Mouse (Mus musculus) heart, adult 9 months (tissue): ENCODE data around the gene Sptbn4.

Experiments used
- DNase-seq, 2 experiments: peaks; one replicate each; pipeline ENCODE4 v3.0.0; 2022; ENCODE audit warnings: low spot score in 2 of 2

Gene Sptbn4

GRCm38 (mm10) chr7:27327500-27327899, 120.0 kb downstream of the Sptbn4 start:
- no peak for DNase-seq

DNA sequence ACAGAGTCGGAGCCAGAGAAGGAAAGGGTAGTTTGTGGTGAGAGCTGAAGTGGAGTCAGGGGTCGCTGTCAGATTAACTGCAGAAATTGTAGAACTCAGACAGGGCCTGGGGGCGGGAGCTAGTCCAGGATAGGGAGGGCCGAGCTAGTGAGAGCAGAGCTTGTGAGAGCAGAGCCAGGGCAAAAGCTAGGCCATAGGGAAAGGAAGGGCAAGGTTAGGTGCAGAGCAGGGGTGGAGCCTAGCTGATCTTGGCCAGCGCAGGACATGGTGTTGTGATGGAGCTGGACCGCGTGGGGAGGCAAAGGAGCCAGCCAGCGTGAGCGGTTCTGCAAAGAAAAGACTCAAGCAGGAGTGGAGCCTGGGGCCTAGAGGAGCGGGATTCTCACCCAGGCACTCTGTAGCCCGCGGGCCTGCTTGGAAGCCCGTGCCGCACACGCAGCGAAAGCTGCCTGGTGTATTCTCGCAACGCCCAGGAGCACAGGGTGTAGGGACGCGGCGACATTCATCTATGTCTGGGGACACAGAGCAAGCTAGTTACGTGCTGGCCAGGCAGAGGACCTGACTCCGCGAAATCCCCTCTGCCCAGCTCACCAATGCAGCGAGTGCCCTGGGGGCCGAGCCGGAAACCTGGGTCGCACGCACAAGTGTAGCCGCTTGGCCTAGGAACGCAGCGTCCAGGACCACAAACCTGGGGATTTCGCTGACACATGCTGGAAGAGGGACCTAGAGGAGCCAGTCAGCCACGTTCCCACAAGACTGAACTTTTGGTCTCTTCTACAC, 121.2 kb downstream of the Sptbn4 start:
- peak; percentile 68 to 73 for DNase-seq

DNA sequence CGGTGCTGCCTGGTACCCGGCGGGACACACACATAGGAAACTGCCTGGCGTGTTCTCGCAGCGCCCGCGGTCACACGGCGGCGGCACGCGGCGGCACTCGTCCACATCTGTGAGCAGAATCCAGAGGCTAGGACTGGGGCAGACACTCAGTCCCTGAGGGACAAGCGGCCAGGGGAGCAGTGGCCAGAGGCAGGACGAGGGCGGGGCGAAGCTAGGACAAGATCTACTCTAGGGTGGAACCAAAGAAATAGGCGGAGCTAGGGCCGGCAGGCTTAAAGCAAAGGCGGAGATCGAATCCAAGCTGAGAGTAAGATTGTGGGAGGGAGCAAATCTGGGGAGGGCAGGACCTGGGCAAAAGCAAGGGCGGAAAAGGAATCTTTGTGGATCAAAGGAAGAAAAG, 121.8 kb downstream of the Sptbn4 start:
- peak; percentile 90 to 91 for DNase-seq

- no peak for DNase-seq
Measured at GRCm38 (mm10) chr7:27324928-27325327, 122.6 kb downstream of the Sptbn4 start.

DNA sequence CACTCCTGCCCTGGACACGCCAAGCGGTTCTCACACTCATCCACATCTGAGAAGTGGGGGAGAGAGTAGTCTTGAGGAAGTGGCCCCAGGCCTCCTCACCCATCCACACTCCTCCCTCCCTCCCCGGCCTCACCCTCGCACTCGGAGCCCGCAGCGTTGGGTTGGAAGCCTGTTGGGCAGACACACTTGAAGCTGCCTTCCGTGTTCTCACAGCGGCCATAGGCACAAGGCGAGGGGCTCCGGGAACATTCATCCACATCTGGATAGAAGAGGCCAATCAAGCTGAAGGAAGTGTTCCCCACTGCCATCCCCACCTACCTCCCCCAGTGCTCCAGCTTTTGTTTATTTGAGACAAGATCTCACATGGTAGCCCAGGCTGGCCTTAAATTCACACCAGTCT, 123.3 kb downstream of the Sptbn4 start:
- no peak for DNase-seq

GRCm38 (mm10) chr7:27323001-27323400, 124.5 kb downstream of the Sptbn4 start:
- no peak for DNase-seq

GRCm38 (mm10) chr7:27322291-27322690, 125.2 kb downstream of the Sptbn4 start:
- DNase-seq = no peak

DNA sequence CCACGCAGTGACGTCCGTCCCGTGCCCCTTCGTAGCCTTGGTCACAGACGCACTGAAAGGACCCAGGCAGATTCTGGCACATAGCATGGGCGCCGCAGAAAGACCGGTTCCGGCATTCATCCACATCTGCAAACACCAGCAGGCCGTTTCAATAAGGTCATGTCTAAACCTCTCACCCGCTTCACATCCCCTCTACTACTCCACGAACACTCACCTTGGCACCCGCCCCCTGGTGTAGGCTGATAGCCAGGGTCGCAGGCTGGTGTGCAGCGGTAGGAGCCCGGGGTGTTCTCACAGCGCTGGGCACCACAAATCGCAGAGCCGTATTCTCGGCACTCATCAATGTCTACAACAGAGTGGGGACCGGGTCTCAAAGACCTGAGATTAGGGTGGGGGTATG, 128.1 kb downstream of the Sptbn4 start:
- DNase-seq = no peak

DNA sequence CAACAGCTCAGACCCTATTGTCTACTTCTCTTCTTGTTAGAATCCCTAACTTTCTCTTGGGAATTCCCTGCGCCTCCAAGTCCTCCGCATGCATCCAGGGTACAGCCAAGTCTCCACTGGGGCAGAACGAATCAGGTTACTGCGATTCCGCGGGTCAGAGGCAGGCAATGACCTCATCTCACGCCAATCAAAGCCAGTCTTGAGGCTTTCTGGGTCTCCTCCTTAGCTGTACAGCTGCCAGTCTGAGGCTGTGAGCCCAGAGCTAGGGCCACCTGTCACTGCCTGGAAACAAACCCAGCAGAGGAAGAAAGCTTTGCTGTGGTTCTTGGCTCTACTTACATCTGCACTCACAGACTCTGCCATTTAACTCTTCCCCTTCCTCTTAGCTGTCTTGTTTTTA, 131.5 kb downstream of the Sptbn4 start:
- DNase-seq = peak; percentile 75 to 83

DNA sequence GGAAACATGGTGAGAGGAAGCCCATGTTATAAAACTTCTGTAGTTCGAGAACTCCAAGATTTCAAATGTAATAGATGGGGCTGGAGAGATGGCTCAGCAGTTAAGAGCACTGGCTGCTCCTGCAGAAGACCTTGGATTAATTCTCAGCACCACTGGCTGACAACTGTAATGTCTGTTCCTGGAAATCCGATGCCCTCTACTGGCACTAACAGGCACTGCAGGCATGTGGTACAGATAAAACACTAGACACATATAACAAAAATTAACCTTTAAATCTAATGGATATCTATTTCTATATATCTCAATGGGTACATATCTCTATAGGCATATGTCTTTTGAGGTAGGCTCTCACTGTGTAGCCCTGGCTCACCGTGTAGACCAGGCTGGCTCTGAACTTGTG, 133.1 kb downstream of the Sptbn4 start:
- DNase-seq = no peak

GRCm38 (mm10) chr7:27311651-27312284, 135.7 kb downstream of the Sptbn4 start:
- DNase-seq = no peak

GRCm38 (mm10) chr7:27310996-27311535, 136.4 kb downstream of the Sptbn4 start:
- DNase-seq = no peak

DNA sequence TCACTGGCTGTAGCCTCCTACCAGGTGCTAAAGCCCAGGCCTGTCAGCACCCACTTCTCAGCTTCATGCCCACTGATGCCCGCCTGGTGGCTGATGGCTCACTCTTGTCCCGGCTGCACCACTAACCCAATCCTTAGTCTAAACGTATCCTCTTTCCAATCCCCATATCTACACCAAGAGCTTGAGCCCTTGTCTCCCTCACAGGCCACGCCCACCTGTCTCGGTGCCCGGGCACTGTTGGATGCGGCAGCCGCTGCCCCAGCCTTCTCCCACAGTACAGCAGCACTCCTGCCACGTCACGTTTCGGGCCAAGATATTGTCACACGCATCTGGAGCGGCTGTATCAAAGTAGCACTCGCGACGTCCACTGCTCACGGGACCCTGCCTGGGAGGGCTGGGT, 137.2 kb downstream of the Sptbn4 start:
- peak in 1 of 2 experiments; percentile 67 for DNase-seq

DNA sequence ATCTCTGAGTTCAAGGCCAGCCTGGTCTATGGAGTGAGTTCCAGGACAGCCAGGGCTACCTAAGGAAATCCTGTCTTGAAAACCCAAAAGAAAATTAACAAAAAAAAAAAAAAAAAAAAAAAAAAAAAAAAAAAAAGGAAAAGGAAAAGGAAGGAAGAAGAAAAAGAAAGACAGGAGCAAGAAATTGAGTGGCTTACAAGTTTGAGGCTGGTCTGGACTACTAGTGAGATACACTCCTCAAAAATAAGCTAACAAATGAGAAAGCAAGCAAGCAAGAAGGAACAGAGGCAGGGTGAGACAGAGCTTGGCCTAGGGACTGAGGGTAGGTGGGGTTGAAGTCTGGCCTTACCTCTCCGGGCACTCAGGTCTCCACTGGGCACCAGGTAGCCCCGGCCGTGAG, 137.7 kb downstream of the Sptbn4 start:
- DNase-seq = no peak

- peak in 1 of 2 experiments; percentile 45 for DNase-seq
Measured at GRCm38 (mm10) chr7:27308821-27309549, 138.5 kb downstream of the Sptbn4 start.

GRCm38 (mm10) chr7:27307551-27307950, 139.9 kb downstream of the Sptbn4 start:
- no peak for DNase-seq
